Mouse (Mus musculus): Measurements from ENCODE around the gene Micu1. TPM values are rescaled to one million over a fixed set of nuclear protein-coding genes. Genes with fewer than 3 reads are reported as not detected.
A peak's percentile ranks its signal among the peaks of the same experiment; 100 is the strongest.

The Micu1 gene
- total RNA-seq, 4 experiments from 2014 or later, result 20.9 to 27.4 (median 22.2) TPM

GRCm38 (mm10) chr10:59809991-59810574 lies 107.8 kb downstream of the Micu1 start:
- DNase-seq (ENCODE audit: low spot score), result no peak

GRCm38 (mm10) chr10:59812939-59813338 lies 110.7 kb downstream of the Micu1 start:
- DNase-seq (ENCODE audit: low spot score), result no peak

- no peak for DNase-seq (ENCODE audit: low spot score)
Measured at GRCm38 (mm10) chr10:59813759-59814158, 111.5 kb downstream of the Micu1 start.

- peak; percentile 57 for DNase-seq (ENCODE audit: low spot score)
Measured at GRCm38 (mm10) chr10:59814505-59815155, 112.4 kb downstream of the Micu1 start.

GRCm38 (mm10) chr10:59816569-59816968 lies 114.3 kb downstream of the Micu1 start:
- DNase-seq (ENCODE audit: low spot score), result no peak

- DNase-seq (ENCODE audit: low spot score), result no peak
Measured at GRCm38 (mm10) chr10:59817528-59817927, 115.3 kb downstream of the Micu1 start.

- DNase-seq (ENCODE audit: low spot score), result no peak
Measured at GRCm38 (mm10) chr10:59817991-59818390, 115.7 kb downstream of the Micu1 start.

- no peak for DNase-seq (ENCODE audit: low spot score)
Measured at GRCm38 (mm10) chr10:59819146-59819545, 116.9 kb downstream of the Micu1 start.

- DNase-seq (ENCODE audit: low spot score), result no peak
Measured at GRCm38 (mm10) chr10:59820886-59821285, 118.6 kb downstream of the Micu1 start.

- DNase-seq (ENCODE audit: low spot score), result no peak
Measured at GRCm38 (mm10) chr10:59821334-59822066, 119.2 kb downstream of the Micu1 start.

GRCm38 (mm10) chr10:59822857-59823256 lies 120.6 kb downstream of the Micu1 start:
- DNase-seq (ENCODE audit: low spot score), result no peak

GRCm38 (mm10) chr10:59825137-59825812 lies 123.0 kb downstream of the Micu1 start:
- peak; percentile 36 for DNase-seq (ENCODE audit: low spot score)

GRCm38 (mm10) chr10:59829886-59830285 lies 127.6 kb downstream of the Micu1 start:
- DNase-seq (ENCODE audit: low spot score), result no peak

- DNase-seq (ENCODE audit: low spot score), result no peak
Measured at GRCm38 (mm10) chr10:59831950-59832349, 129.7 kb downstream of the Micu1 start.

GRCm38 (mm10) chr10:59835301-59836155 lies 133.3 kb downstream of the Micu1 start:
- DNase-seq (ENCODE audit: low spot score), result no peak

- no peak for DNase-seq (ENCODE audit: low spot score)
Measured at GRCm38 (mm10) chr10:59837490-59837889, 135.2 kb downstream of the Micu1 start.

- DNase-seq (ENCODE audit: low spot score), result no peak
Measured at GRCm38 (mm10) chr10:59841434-59841833, 139.2 kb downstream of the Micu1 start.

GRCm38 (mm10) chr10:59843125-59843524 lies 140.8 kb downstream of the Micu1 start:
- no peak for DNase-seq (ENCODE audit: low spot score)

GRCm38 (mm10) chr10:59844686-59845085 lies 142.4 kb downstream of the Micu1 start:
- DNase-seq (ENCODE audit: low spot score), result peak; percentile 28

- no peak for DNase-seq (ENCODE audit: low spot score)
Measured at GRCm38 (mm10) chr10:59846416-59846815, 144.1 kb downstream of the Micu1 start.
